8 mouse cellular contexts compared by ENCODE assay signal in the genomic region with DNA sequence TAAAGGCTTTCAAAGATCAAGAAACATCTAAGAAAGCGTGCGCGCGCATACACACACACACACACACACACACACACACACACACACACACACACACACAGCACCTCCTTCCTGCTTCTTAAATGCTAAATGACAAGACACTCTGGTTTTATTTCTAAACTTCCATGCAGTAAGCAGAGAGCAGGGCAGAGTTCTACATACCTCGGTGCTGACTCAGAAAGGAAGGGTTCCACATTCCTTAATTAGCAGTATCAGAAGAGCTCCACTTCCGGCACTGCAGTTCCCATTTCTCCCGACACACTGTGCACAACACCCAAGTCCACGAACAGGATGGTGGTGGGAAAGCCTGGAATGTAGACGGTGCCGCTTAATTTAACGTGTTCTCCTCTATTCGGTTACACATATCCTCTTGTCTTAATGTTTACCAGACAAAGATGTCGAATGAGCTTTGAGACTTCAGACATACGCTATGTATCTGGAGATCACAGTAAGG. TPM values are rescaled to one million over a fixed set of nuclear protein-coding genes. Genes with fewer than 3 reads are reported as not detected.
DNase-seq lines count a peak whose midpoint lies in the region; ATAC-seq and TF ChIP-seq lines count a peak whose summit lies in the region.

A gene (minus strand): TSS at position 443 of the 493 bp plus-strand sequence.

- no peak for TF ChIP-seq POLR2A in thymus, adult 2 months (IDR thresholded peaks at IDR 0.05; ENCODE audit: control insufficient read depth, extremely low read depth, insufficient read depth, low read length, poor library complexity)
- peak; percentile 34; the same call in 1 of the 2 replicates for TF ChIP-seq POLR2A in embryonic fibroblast, embryonic 13.5 days (IDR thresholded peaks at IDR 0.05; ENCODE audit: low read depth, low read length)

- peak; percentile 90 for ATAC-seq in intestine, embryonic 15.5 days
- no peak for ATAC-seq in hindbrain, postnatal 0 days

- no peaks in the 10 kb centered on the region for H3K36me3 ChIP-seq in thymus, adult 2 months (ENCODE audit: control insufficient read depth, insufficient read depth, low read length)
- H3K36me3 ChIP-seq in intestine, embryonic 15.5 days: no peaks in the 10 kb centered on the region
- H3K36me3 ChIP-seq in hindbrain, postnatal 0 days (ENCODE audit: insufficient read depth, low read length): no peaks in the 10 kb centered on the region

- peak; percentile 54 for DNase-seq in thymus, adult 2 months
- no peak for DNase-seq in thymus, adult 18-20 months
- peak; percentile 69 for DNase-seq in lung, postnatal 10 days
- DNase-seq in ovary, postnatal 36 days (ENCODE audit: low spot score): no peak
- DNase-seq in cerebellum, postnatal 10 days: no peak
- DNase-seq in hindbrain, postnatal 0 days (ENCODE audit: low spot score): no peak

- peaks cover 17% of the 10 kb centered on the region for H3K4me1 ChIP-seq in thymus, adult 2 months (replicated peaks; ENCODE audit: control insufficient read depth, insufficient read depth, low read length)
- no peaks in the 10 kb centered on the region for H3K4me1 ChIP-seq in embryonic fibroblast, embryonic 13.5 days (ENCODE audit: control insufficient read depth, insufficient read depth, low read length)
- peaks cover 12% of the 10 kb centered on the region; the same call in 1 of the 2 replicates for H3K4me1 ChIP-seq in intestine, embryonic 15.5 days (replicated peaks)
- H3K4me1 ChIP-seq in hindbrain, postnatal 0 days (ENCODE audit: insufficient read depth, low read length): no peaks in the 10 kb centered on the region

- H3K9me3 ChIP-seq in intestine, embryonic 15.5 days: no peaks in the 10 kb centered on the region
- H3K9me3 ChIP-seq in hindbrain, postnatal 0 days (ENCODE audit: low read length): no peaks in the 10 kb centered on the region

- peak within 1 kb of the TSS; percentile 35 for H3K4me2 ChIP-seq in intestine, embryonic 15.5 days (replicated peaks)
- no peak within 1 kb of the TSS for H3K4me2 ChIP-seq in hindbrain, postnatal 0 days (ENCODE audit: low read depth, low read length)

- no peak for TF ChIP-seq CTCF in thymus, adult 2 months (IDR thresholded peaks at IDR 0.05; ENCODE audit: borderline replicate concordance, control insufficient read depth, extremely low read depth, insufficient read depth, low read length, poor library complexity)
- TF ChIP-seq CTCF in embryonic fibroblast, embryonic 13.5 days (IDR thresholded peaks at IDR 0.05; ENCODE audit: borderline replicate concordance, insufficient read depth, low read length): no peak
- no peak for TF ChIP-seq CTCF in hindbrain, postnatal 0 days (IDR thresholded peaks at IDR 0.05; ENCODE audit: low read depth)

- H3K4me3 ChIP-seq in thymus, adult 2 months (ENCODE audit: control insufficient read depth, insufficient read depth, low read length): no peak within 1 kb of the TSS
- H3K4me3 ChIP-seq in embryonic fibroblast, embryonic 13.5 days (ENCODE audit: insufficient read depth, low read length): no peak within 1 kb of the TSS
- H3K4me3 ChIP-seq in intestine, embryonic 15.5 days (replicated peaks): no peak within 1 kb of the TSS
- H3K4me3 ChIP-seq in hindbrain, postnatal 0 days (ENCODE audit: low read length): no peak within 1 kb of the TSS

- H3K9ac ChIP-seq in intestine, embryonic 15.5 days: no peak within 1 kb of the TSS
- no peak within 1 kb of the TSS for H3K9ac ChIP-seq in hindbrain, postnatal 0 days (replicated peaks; ENCODE audit: low read length)

- H3K27ac ChIP-seq in thymus, adult 2 months (ENCODE audit: control insufficient read depth, insufficient read depth, low read length): peak within 1 kb of the TSS; percentile 64
- peak within 1 kb of the TSS; percentile 67 for H3K27ac ChIP-seq in embryonic fibroblast, embryonic 13.5 days (ENCODE audit: insufficient read depth, low read length)
- peak within 1 kb of the TSS; percentile 59 for H3K27ac ChIP-seq in intestine, embryonic 15.5 days
- H3K27ac ChIP-seq in hindbrain, postnatal 0 days: no peak within 1 kb of the TSS

- no peaks in the 10 kb centered on the region for H3K27me3 ChIP-seq in thymus, adult 2 months (ENCODE audit: control insufficient read depth, insufficient read depth, low read length)
- H3K27me3 ChIP-seq in intestine, embryonic 15.5 days (replicated peaks): no peaks in the 10 kb centered on the region
- H3K27me3 ChIP-seq in hindbrain, postnatal 0 days (ENCODE audit: insufficient read depth, low read length): no peaks in the 10 kb centered on the region

- WGBS in thymus, adult 2 months: 34% methylated on average over 14 of the region's 14 CpGs
- 31% methylated on average over 14 of the region's 14 CpGs for WGBS in intestine, embryonic 15.5 days
- WGBS in hindbrain, postnatal 0 days: 71% methylated on average over 14 of the region's 14 CpGs

RNA-seq across cellular contexts. Expression of the gene that starts here (rescaled TPM):
- polyA plus RNA-seq in thymus, adult 2 months (2012; rRNA removed): 32.1 and 41.0 TPM in 2 replicates
- 13.0 and 13.2 TPM in 2 replicates for polyA plus RNA-seq in embryonic fibroblast, embryonic 13.5 days (2011; ENCODE audit: insufficient read length, low read depth, missing spikeins)
- 3.3 and 3.7 TPM in 2 replicates for polyA plus RNA-seq in intestine, embryonic 15.5 days (2015; fragmentation: Nextera tagmentation; extraction: Ambion mirVana)
- 3.5 and 8.5 TPM in 2 replicates for total RNA-seq in hindbrain, postnatal 0 days (2014; rRNA removed)
- 0.59 and 0.61 TPM in 2 replicates for polyA plus RNA-seq in hindbrain, postnatal 0 days (2015; fragmentation: Nextera tagmentation; extraction: Ambion mirVana)

Comparison
In these comparisons a context has a peak if more than half of its experiments do, and no peak if none do; other contexts are left out.
1. DNase-seq: peak in thymus, adult 2 months (single experiment) and lung, postnatal 10 days (single experiment); none in thymus, adult 18-20 months (0 of 2), ovary, postnatal 36 days (single experiment), cerebellum, postnatal 10 days (0 of 2) and hindbrain, postnatal 0 days (single experiment).